Mouse (Mus musculus): ENCODE results near the gene Gm42878. TPM values are rescaled to one million over a fixed set of nuclear protein-coding genes. Genes with fewer than 3 reads are reported as not detected.

The Gm42878 gene
- polyA plus RNA-seq, 1 experiment = not detected

DNA sequence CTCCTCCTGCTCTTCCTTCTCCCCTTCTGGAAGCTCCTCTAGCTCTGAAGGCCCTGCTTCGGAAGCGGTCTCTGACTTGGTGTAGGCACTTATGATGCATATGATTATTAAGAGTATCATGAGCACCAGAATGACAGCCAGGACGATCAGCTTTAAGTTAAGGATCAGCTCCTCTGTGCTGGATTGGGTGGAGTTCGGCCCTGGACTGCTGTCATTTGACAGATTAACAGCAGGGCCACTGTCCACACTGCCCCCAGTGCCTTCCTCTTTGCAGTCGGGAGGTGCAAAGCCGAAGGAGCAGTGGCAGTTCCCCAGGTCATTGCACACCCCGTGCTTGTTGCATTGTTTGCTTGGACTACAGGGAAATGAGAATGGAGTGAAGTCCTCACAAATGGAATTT is 44.6 kb downstream of the Gm42878 start:
- no peak for DNase-seq (ENCODE audit: low read depth)

DNA sequence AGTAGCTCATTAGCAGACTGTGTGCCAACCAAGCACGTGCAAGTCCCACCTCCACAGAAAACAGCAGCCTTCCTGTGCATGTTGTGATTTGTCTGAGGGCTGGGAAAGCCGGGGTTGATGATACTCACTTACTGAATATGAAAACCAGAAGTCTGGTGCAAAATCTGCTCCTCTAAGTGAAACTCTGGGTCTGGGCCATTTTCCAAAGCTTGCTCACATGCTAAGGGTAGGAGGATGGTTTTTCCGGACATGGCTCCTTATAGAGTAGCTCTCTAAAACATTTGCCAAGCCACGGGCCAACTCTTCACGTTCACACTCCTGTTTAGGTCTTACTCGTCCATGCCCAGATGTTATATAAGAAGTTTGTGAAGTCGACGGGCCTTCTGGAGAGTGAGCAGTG is 52.0 kb downstream of the Gm42878 start:
- no peak for DNase-seq (ENCODE audit: low read depth)

DNA sequence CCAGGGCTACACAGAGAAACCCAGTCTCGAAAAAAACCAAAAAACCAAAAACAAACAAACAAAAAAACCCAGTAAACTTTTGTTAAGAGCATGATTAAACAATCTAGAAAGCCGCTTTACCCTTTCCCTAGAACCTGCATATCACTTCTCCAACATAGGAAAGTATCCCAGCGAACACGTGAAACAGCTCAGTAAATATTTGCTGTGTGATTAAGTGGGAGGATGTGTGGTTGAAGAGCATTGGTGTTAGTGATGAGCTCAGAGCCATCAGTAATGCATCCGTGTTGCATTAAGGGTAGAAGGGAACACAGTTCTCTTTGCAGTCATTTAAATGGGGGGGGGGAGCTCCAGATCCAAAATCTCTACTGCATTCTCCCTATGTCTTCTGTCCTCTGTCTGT is 60.5 kb downstream of the Gm42878 start:
- no peak for DNase-seq (ENCODE audit: low read depth)

DNA sequence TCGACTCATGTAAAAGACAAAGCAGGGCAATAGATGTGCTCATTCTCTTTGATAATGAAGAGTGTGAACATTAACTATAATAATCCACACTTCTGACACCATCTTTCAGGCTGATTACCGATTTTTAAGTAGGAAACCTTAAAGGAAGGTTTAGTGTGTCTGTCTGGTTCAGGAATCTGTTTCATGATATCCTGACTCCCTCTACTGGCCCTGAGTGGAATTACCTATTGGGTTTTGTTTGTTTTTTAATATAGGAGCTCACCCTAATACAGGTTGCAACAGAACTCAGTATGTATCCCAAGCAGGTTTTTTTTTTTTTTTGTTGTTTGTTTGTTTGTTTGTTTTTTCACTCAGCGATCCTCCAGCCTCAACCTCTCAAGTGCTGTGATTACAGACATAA is 67.6 kb downstream of the Gm42878 start:
- DNase-seq (ENCODE audit: low read depth) = no peak

DNA sequence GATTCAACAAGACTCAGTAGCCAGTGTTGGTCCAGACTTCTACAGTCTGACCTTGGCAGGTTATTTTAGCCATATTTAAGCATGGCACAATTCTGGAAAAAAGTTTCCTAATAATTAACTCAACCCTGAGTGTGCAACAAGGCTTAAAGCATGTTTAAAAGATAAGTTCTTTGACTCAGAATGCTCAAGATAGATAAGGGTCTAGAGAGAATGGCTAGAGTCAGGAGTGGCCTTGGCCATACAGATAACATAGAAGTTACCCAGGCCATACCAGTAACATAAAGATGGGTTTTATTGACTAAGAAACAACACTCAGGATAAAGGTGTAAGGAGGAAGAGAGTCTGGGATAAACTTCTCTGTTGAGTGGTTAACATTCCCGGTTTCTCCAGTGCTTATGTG is 69.2 kb downstream of the Gm42878 start:
- DNase-seq (ENCODE audit: low read depth) = no peak

DNA sequence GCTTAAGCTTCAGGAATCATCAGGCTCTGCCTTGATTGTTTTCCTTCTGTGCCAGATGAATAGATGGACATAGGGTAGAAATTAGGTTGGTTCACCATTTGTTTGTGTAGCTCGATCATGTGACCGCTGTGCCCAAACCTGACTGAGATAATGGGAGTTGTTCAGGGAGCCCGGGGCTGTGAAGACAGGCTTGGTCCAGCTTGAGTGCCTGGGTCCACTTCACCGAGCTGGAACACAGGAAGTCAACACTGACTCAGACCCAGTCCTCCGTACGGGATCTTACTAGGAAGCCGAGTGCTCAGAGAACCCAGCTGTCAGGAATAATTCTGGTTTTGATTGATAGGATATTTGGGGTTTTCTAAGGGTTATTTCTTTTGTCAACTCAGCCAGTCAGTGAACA is 70.7 kb downstream of the Gm42878 start:
- no peak for DNase-seq (ENCODE audit: low read depth)

DNA sequence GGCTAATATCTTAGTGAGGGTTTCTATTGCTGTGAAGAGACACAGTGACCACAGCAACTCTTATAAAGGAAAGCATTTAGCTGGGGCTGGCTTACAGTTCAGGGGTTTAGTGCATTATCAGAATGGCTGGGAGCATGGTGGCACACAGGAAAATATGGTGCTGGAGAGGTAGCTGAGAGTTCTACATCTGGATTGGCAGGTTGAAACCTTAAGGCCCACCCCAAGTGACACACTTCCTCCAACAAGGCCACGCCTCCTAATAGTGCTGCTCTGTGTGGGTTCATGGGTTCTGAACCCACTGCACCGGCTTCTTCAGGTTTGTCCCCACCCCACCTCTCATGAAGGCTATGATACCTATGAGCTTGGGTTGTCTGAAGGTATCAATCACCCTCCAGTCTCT is 72.9 kb downstream of the Gm42878 start:
- no peak for DNase-seq (ENCODE audit: low read depth)

DNA sequence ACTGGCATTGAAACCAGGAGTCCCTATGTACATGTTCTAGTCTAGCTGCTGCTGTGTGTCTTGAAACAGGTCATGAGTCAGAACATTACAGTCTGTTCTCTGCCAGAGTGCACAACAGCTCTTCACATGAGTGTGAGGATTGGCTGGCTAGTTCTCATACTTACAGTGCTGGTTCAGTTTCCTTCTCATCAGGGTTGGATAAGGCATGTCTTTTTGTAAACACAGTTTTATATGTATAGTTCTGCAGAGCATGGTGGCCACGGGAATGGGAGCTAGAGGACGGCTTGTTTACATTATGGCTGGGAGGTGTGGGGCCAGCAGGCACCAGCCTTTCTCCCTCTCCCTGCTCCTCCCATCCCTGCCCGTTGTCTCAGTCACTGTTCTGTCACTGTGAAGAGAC is 75.7 kb downstream of the Gm42878 start:
- DNase-seq (ENCODE audit: low read depth) = no peak

Other genes starting within 250 kb of the Gm42878 start
- 71.9 and 82.8 TPM in 2 replicates for gene Trafd1, start 159.8 kb downstream of the Gm42878 start, polyA plus RNA-seq (2012; rRNA removed)
- gene Naa25, start 147.5 kb downstream of the Gm42878 start, polyA plus RNA-seq (2012; rRNA removed) = 7.9 and 8.0 TPM in 2 replicates
- 11.1 and 12.0 TPM in 2 replicates for gene Tmem116, start 93.6 kb downstream of the Gm42878 start, polyA plus RNA-seq (2012; rRNA removed)
- gene Erp29, start 93.0 kb downstream of the Gm42878 start, polyA plus RNA-seq (2012; rRNA removed) = 65.3 and 66.6 TPM in 2 replicates
- gene Adam1b, start 42.0 kb downstream of the Gm42878 start, polyA plus RNA-seq (2012; rRNA removed) = 0.05 and 0.32 TPM in 2 replicates
- gene Adam1a, start within 50 bp of the Gm42878 start, polyA plus RNA-seq (2012; rRNA removed) = 4.7 and 4.8 TPM in 2 replicates
- 45.5 and 48.9 TPM in 2 replicates for gene Mapkapk5, start 423 bp upstream of the Gm42878 start, polyA plus RNA-seq (2012; rRNA removed)
- gene Aldh2, start 48.3 kb upstream of the Gm42878 start, polyA plus RNA-seq (2012; rRNA removed) = 790 and 869 TPM in 2 replicates
- 17.4 and 21.3 TPM in 2 replicates for gene Acad12, start 73.5 kb upstream of the Gm42878 start, polyA plus RNA-seq (2012; rRNA removed)
- gene Acad10, start 115.0 kb upstream of the Gm42878 start, polyA plus RNA-seq (2012; rRNA removed) = 11.7 and 13.4 TPM in 2 replicates
- 29.9 and 35.8 TPM in 2 replicates for gene Brap, start 115.1 kb upstream of the Gm42878 start, polyA plus RNA-seq (2012; rRNA removed)
- gene Atxn2, start 165.9 kb upstream of the Gm42878 start, polyA plus RNA-seq (2012; rRNA removed) = 70.6 and 73.8 TPM in 2 replicates